Mouse (Mus musculus) bone marrow macrophage, adult 2 months (primary cell): ENCODE measurements around the gene Zbtb16.

Experiments
- CTCF ChIP-seq: IDR thresholded peaks from 2 replicates; pipeline ENCODE4 v1.5.1; 2012; ENCODE audit warnings: low read depth, mild to moderate bottlenecking, low read length, moderate library complexity
- POLR2A ChIP-seq: IDR thresholded peaks from 2 replicates; pipeline ENCODE4 v1.6.1; 2012; ENCODE audit warnings: mild to moderate bottlenecking, low read depth, low read length, borderline replicate concordance

DNA sequence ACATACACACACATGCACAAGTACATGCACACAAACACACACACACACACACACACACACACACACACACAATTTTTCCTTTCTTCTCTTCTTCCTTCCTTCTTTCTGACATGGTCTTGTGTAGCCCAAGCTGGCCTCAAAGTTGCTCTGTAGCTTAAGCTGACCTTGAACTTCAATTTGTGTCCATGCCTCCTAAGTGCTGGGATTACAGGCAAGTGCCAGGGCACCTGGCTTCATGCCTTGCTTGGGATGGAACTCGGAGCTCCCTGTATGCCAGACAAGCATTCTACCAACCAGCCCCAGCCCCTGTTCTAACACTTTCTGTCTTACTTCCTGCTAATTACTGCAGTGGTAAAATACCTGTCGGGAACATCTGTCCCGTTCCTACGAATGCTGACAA lies 222.8 kb downstream of the Zbtb16 start:
- TF ChIP-seq POLR2A: no peak
- no peak for TF ChIP-seq CTCF
